Mouse (Mus musculus) intestine, embryonic 14.5 days (tissue): ENCODE measurements around the gene Gm45213. TPM values are rescaled to one million over a fixed set of nuclear protein-coding genes. Genes with fewer than 3 reads are reported as not detected.

ENCODE experiments used
- ATAC-seq: fragments of 200-750 bp; cut with Nextera tagmentation; replicated peaks from 2 replicates; pipeline ENCODE4 v1.8.0; 2017; ENCODE audit warnings: low read depth, moderate number of reproducible peaks, moderate TSS enrichment, moderate library complexity; ENCODE audit not compliant: low FRiP score, low TSS enrichment
- DNase-seq: peaks from one replicate; pipeline ENCODE4 v3.0.0-alpha.2; 2018; ENCODE audit warnings: low spot score
- H3K27ac ChIP-seq: fragments of 300-500 bp; sonication (generic); 2 replicates; pipeline ENCODE4 v1.5.1; 2014; ENCODE audit warnings: low read depth, mild to moderate bottlenecking, control low read depth
- H3K27me3 ChIP-seq: fragments of 300-500 bp; sonication (generic); replicated peaks from 2 replicates; pipeline ENCODE4 v1.6.1; 2014; ENCODE audit warnings: low read length, control low read depth; ENCODE audit not compliant: control insufficient read depth, insufficient read depth
- H3K36me3 ChIP-seq: fragments of 300-500 bp; sonication (generic); 2 replicates; pipeline ENCODE4 v1.6.1; 2014; ENCODE audit warnings: low read length, control low read depth; ENCODE audit not compliant: control insufficient read depth, insufficient read depth
- H3K4me1 ChIP-seq: fragments of 300-500 bp; sonication (generic); replicated peaks from 2 replicates; pipeline ENCODE4 v1.6.1; 2014; ENCODE audit warnings: low read length, control low read depth, mixed read lengths; ENCODE audit not compliant: control insufficient read depth, insufficient read depth
- H3K4me2 ChIP-seq: fragments of 300-500 bp; sonication (generic); 2 replicates; pipeline ENCODE4 v1.6.1; 2014; ENCODE audit warnings: low read length
- H3K4me3 ChIP-seq: fragments of 300-500 bp; sonication (generic); 2 replicates; pipeline ENCODE4 v1.5.1; 2014; ENCODE audit warnings: low read depth, low read length, control low read depth, mixed read lengths
- H3K9ac ChIP-seq: fragments of 300-500 bp; sonication (generic); 2 replicates; pipeline ENCODE4 v1.6.1; 2014; ENCODE audit warnings: mild to moderate bottlenecking, low read length
- H3K9me3 ChIP-seq: fragments of 300-500 bp; sonication (generic); 2 replicates; pipeline ENCODE4 v1.6.1; 2016; ENCODE audit warnings: low read length, control low read depth; ENCODE audit not compliant: control insufficient read depth
- WGBS: fragments of 180-500 bp; shearing (Covaris S2); extraction: QIAGEN DNeasy Blood & Tissue Kit; methylation state at CpG from one replicate; pipeline ENCODE4 v1.1.7; 2014; 5-methylcytosine and 5-hydroxymethylcytosine counted together
- polyA plus RNA-seq: library from polyadenylated mRNA; unstranded; fragments of >200 nt; fragmentation: Nextera tagmentation; extraction: Ambion mirVana; gene quantifications from 2 replicates; pipeline ENCODE4 v1.2.1, GENCODE M21; 2014

The Gm45213 gene
- polyA plus RNA-seq, 1 experiment from 2014 or later: not detected

- Histone ChIP-seq H3K4me3 (no peak overlapping the region), H3K9me3 (no peaks in the 10 kb centered on the region), H3K27me3 (no peaks in the 10 kb centered on the region), H3K27ac (no peak overlapping the region), H3K4me1 (no peaks in the 10 kb centered on the region), H3K36me3 (peaks cover 62% of the 10 kb centered on the region), H3K9ac (no peak overlapping the region), H3K4me2 (no peak overlapping the region)
- WGBS: 80% methylated on average over 11 of the region's 11 CpGs
- ATAC-seq: no peak
- no peak for DNase-seq
Measured at GRCm38 (mm10) chr7:66090676-66091190, 47.3 kb downstream of the Gm45213 start.

DNA sequence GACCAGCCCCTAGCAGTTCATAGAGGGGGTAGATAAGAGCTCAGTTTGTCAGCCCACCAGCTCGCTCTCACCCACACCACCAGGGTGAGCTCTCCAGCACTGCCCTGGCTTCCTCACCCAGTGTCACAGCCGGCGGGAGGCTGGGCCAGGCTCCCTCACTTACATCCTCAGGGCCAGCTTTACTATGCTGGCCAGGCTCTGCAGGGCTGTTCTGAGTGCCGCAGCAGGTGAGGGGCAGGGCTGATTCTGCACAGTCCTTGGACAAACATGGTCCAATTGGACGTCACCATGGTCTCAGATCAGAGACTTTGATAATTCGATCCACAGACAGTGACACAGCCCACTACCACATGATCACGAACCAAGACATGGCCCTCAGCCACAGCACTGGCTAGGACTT lies 48.2 kb downstream of the Gm45213 start:
- Histone ChIP-seq H3K4me3 (no peak overlapping the region), H3K9me3 (no peaks in the 10 kb centered on the region), H3K27ac (no peak overlapping the region), H3K27me3 (no peaks in the 10 kb centered on the region), H3K36me3 (peaks cover 54% of the 10 kb centered on the region), H3K4me2 (no peak overlapping the region), H3K4me1 (no peaks in the 10 kb centered on the region), H3K9ac (no peak overlapping the region)
- WGBS: 85% methylated on average over 7 of the region's 7 CpGs
- ATAC-seq (no peak), DNase-seq (no peak)

DNA sequence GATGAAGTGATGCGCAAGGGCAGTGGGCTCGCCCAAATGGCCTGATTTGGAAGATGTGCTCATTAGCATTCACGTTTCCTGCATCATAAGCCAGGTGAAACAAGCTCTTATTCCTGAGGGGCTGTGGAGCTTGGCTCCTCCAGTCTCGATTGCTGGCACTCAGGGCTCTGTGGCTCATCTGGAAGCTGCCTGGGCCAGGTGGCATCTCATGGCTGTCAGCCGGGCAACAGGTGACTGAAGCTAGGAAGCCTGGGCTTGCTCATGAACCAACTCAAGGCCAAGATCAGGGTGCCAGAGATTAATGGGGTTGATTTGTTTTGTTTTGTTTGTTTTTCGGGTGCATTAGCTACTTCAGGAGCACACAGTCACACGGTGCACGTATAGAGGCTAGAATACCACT lies 49.3 kb downstream of the Gm45213 start:
- DNase-seq: no peak

DNA sequence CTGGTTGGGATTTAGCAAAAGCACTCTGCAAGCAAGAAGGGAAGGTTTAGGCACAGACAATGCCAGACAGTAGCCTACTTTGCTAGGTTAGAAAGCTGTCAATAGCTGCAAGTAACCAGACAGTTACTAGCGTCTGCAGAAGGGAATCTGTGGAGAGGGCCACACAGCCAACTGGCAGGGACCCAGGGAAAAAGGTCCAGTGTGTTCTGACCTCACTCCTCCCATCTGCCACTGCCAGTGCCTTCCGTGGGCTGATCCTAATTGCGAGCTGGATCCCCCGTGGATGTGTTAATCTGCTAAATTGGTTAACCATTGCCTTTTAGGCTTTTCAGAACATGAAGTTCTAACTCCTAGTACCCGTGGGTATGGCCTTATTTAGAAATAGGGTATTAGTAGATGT lies 50.7 kb downstream of the Gm45213 start:
- Histone ChIP-seq H3K9ac (no peak overlapping the region), H3K27me3 (no peaks in the 10 kb centered on the region), H3K36me3 (peaks cover 28% of the 10 kb centered on the region), H3K4me1 (no peaks in the 10 kb centered on the region), H3K9me3 (no peaks in the 10 kb centered on the region), H3K4me3 (no peak overlapping the region), H3K4me2 (no peak overlapping the region), H3K27ac (no peak overlapping the region)
- DNase-seq: no peak
- 71% methylated on average over 5 of the region's 5 CpGs for WGBS
- no peak for ATAC-seq

More for the DNA sequence above, 49.3 kb downstream of the Gm45213 start:
- H3K4me2 ChIP-seq: no peak overlapping the region
- no peak for ATAC-seq
- H3K9ac ChIP-seq: no peak overlapping the region
- H3K4me1 ChIP-seq: no peaks in the 10 kb centered on the region
- H3K27ac ChIP-seq: no peak overlapping the region
- H3K36me3 ChIP-seq: peaks cover 43% of the 10 kb centered on the region
- WGBS: 87% methylated on average over 8 of the region's 8 CpGs
- no peaks in the 10 kb centered on the region for H3K27me3 ChIP-seq
- no peak overlapping the region for H3K4me3 ChIP-seq
- H3K9me3 ChIP-seq: no peaks in the 10 kb centered on the region

GRCm38 (mm10) chr7:66098803-66099202 lies 55.4 kb downstream of the Gm45213 start:
- H3K27ac ChIP-seq: no peak overlapping the region
- WGBS: 79% methylated on average over 7 of the region's 7 CpGs
- no peaks in the 10 kb centered on the region for H3K9me3 ChIP-seq
- no peaks in the 10 kb centered on the region; the same call in 1 of the 2 replicates for H3K27me3 ChIP-seq
- DNase-seq: no peak
- no peak overlapping the region for H3K4me3 ChIP-seq
- H3K4me2 ChIP-seq: no peak overlapping the region
- H3K9ac ChIP-seq: no peak overlapping the region
- H3K36me3 ChIP-seq: no peaks in the 10 kb centered on the region
- ATAC-seq: no peak
- no peaks in the 10 kb centered on the region for H3K4me1 ChIP-seq

- ATAC-seq (no peak; the same call in 1 of the 2 replicates), DNase-seq (no peak)
- Histone ChIP-seq H3K27ac (no peak overlapping the region), H3K9ac (no peak overlapping the region), H3K36me3 (no peaks in the 10 kb centered on the region), H3K27me3 (no peaks in the 10 kb centered on the region; the same call in 1 of the 2 replicates), H3K4me1 (0 out of 2 replicates have a peak, but pooled peaks cover 7% of the 10 kb centered on the region), H3K9me3 (no peaks in the 10 kb centered on the region), H3K4me3 (no peak overlapping the region), H3K4me2 (no peak overlapping the region)
- WGBS: 4% methylated on average over 4 of the region's 4 CpGs
Measured at GRCm38 (mm10) chr7:66101866-66102265, 58.5 kb downstream of the Gm45213 start.

- no peak for ATAC-seq
Measured at GRCm38 (mm10) chr7:66104531-66104930, 61.1 kb downstream of the Gm45213 start.

GRCm38 (mm10) chr7:66105771-66106170 lies 62.4 kb downstream of the Gm45213 start:
- Histone ChIP-seq H3K4me1 (0 out of 2 replicates have a peak, but pooled peaks cover 9% of the 10 kb centered on the region), H3K36me3 (no peaks in the 10 kb centered on the region), H3K4me3 (no peak overlapping the region), H3K9me3 (no peaks in the 10 kb centered on the region), H3K27ac (no peak overlapping the region), H3K27me3 (no peaks in the 10 kb centered on the region; the same call in 1 of the 2 replicates), H3K4me2 (no peak overlapping the region), H3K9ac (no peak overlapping the region)
- WGBS: 54% methylated on average over 4 of the region's 4 CpGs
- no peak for DNase-seq
- no peak for ATAC-seq

More at GRCm38 (mm10) chr7:66104531-66104930, 61.1 kb downstream of the Gm45213 start:
- H3K9me3 ChIP-seq: no peaks in the 10 kb centered on the region
- H3K4me1 ChIP-seq: 0 out of 2 replicates have a peak, but pooled peaks cover 7% of the 10 kb centered on the region
- 91% methylated on average over 5 of the region's 5 CpGs for WGBS
- no peaks in the 10 kb centered on the region; the same call in 1 of the 2 replicates for H3K27me3 ChIP-seq
- no peaks in the 10 kb centered on the region for H3K36me3 ChIP-seq
- H3K27ac ChIP-seq: no peak overlapping the region
- H3K9ac ChIP-seq: no peak overlapping the region
- H3K4me2 ChIP-seq: no peak overlapping the region
- DNase-seq: no peak
- H3K4me3 ChIP-seq: no peak overlapping the region

DNA sequence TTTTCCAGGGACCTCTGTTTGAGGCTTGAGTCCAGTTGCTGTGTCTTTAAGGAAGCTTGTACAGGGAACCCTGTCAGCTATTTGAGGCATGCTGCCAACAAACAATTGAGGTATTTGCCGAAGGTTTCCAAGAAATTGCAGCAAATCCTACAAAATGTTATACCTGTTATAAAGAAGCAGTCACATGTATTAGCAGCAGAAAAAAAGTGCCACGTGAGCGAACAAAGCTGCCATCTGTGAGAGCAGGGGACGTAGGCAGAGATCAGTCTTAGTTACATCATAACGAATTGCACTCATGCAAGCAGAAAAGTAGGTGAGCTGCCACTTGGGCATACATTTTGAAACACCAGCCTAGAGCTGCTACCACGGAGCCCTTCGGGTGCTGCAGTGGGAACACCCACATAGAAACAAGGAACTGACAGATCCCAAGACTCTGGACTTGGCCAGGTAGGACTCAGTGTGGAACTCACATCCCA lies 63.2 kb downstream of the Gm45213 start:
- 65% methylated on average over 7 of the region's 7 CpGs for whole genome bisulfite sequencing
- Histone ChIP-seq H3K27ac (no peak overlapping the region), H3K4me2 (no peak overlapping the region), H3K4me1 (peaks cover 16% of the 10 kb centered on the region), H3K9ac (no peak overlapping the region), H3K9me3 (no peaks in the 10 kb centered on the region), H3K4me3 (no peak overlapping the region), H3K27me3 (no peaks in the 10 kb centered on the region), H3K36me3 (no peaks in the 10 kb centered on the region)
- ATAC-seq: no peak
- DNase-seq: no peak
